Mouse (Mus musculus): ENCODE measurements around the gene Sec1. TPM values are rescaled to one million over a fixed set of nuclear protein-coding genes. Genes with fewer than 3 reads are reported as not detected.

Gene Sec1
- polyA plus RNA-seq, 1 experiment from 2014 or later, result 0.43 TPM

DNA sequence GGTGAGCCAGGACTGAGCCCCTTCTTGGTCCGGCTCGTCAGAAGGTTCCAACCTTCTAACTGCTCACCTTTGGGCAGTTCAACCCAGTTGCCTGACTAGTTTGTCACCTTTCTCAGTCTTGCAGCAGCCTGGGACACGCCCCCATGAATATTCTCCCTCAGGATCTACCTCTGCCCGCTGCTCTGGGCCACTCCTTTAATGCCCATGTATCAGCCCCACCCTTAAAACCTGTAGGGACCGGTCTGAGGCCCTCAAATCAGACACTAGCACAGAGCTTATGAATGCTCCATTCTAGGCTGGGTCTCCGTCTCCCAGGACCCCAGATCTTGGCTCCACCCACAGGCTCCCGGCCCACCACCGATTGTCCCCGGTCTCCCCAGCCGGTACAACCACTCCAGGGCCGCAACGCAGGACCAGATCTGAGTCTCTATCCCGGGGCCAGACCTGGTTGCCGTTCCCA, 20.5 kb upstream of the Sec1 start:
- Histone ChIP-seq H3K27ac (ENCODE audit: low read depth, low read length) (peak overlapping the region; percentile 70), H3K4me1 (ENCODE audit: control insufficient read depth, insufficient read depth, low read depth, low read length) (peaks cover 44% of the 10 kb centered on the region), H3K4me2 (ENCODE audit: low read length) (peak overlapping the region; percentile 85), H3K4me3 (ENCODE audit: low read length) (peak overlapping the region; percentile 79), H3K9ac (ENCODE audit: low read depth, low read length) (peak overlapping the region; percentile 85), H3K36me3 (ENCODE audit: control insufficient read depth, insufficient read depth, low read length) (peaks cover 32% of the 10 kb centered on the region), H3K9me3 (ENCODE audit: control insufficient read depth, low read length) (no peaks in the 10 kb centered on the region), H3K27me3 (replicated peaks; ENCODE audit: control insufficient read depth, insufficient read depth, low read length) (no peaks in the 10 kb centered on the region)
- no peak for ATAC-seq
- WGBS, result 10% methylated on average over 14 of the region's 14 CpGs

DNA sequence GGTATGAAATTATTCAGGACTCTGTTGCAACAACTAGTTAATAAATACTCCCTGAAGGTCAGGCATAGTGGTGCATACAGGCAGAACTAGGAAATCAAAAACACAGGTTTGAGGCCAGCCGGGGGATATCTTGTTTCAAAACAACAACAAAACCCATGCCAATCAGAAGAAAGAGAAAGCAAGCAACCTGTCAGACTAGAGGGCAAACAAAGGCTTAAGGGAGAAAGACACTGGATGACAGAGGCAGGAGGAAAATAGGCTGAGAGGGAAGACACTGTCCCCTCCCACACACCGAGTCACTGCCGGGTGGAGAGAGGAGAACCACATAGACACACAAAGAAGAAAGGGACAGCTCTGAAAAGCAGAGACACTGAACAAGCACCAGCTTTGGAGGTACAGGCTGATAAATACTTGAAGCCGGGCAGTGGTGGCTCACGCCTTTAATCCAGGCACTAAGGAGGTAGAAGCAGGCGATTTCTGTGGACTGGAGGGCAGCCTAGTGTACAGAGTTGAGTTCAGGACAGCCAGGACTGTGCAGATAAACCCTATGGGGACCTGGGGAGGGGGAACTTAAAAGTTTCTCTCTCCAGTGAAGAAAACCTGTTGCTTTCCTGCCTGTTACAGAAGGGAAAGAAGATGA, 19.8 kb upstream of the Sec1 start:
- Histone ChIP-seq H3K4me2 (ENCODE audit: low read length) (peak overlapping the region; percentile 85), H3K36me3 (ENCODE audit: control insufficient read depth, insufficient read depth, low read length) (peaks cover 30% of the 10 kb centered on the region), H3K9me3 (ENCODE audit: control insufficient read depth, low read length) (no peaks in the 10 kb centered on the region), H3K27ac (ENCODE audit: low read depth, low read length) (no peak overlapping the region), H3K9ac (ENCODE audit: low read depth, low read length) (peak overlapping the region; percentile 23; the same call in 1 of the 2 replicates), H3K27me3 (replicated peaks; ENCODE audit: control insufficient read depth, insufficient read depth, low read length) (no peaks in the 10 kb centered on the region), H3K4me1 (ENCODE audit: control insufficient read depth, insufficient read depth, low read depth, low read length) (peaks cover 44% of the 10 kb centered on the region), H3K4me3 (ENCODE audit: low read length) (peak overlapping the region; percentile 79)
- ATAC-seq, result no peak
- WGBS, result 87% methylated on average over 6 of the region's 6 CpGs

DNA sequence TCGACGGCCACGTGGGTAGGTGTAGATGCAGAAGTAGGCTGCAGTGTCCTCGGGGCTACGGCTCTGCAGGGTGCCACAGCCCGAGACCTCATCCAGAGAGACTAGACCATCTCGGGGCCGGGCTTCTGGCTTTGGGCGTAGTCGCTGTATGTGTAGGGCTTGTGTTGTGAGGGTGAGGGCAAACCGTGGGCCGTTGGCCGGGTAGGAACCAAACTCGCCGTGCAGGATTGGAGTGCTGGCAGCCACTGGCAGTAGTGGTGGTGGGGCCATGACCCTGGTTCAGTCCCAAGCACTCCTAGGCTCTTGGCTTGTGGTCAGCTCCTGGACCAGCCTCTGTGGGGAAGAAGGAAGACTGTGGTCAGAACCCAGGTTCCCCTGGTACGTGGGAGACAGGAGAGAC, 19.2 kb upstream of the Sec1 start:
- Histone ChIP-seq H3K36me3 (ENCODE audit: control insufficient read depth, insufficient read depth, low read length) (peaks cover 30% of the 10 kb centered on the region), H3K4me3 (ENCODE audit: low read length) (no peak overlapping the region), H3K4me2 (ENCODE audit: low read length) (no peak overlapping the region), H3K9me3 (ENCODE audit: control insufficient read depth, low read length) (no peaks in the 10 kb centered on the region), H3K27ac (ENCODE audit: low read depth, low read length) (no peak overlapping the region), H3K27me3 (replicated peaks; ENCODE audit: control insufficient read depth, insufficient read depth, low read length) (no peaks in the 10 kb centered on the region), H3K9ac (ENCODE audit: low read depth, low read length) (no peak overlapping the region), H3K4me1 (ENCODE audit: control insufficient read depth, insufficient read depth, low read depth, low read length) (peaks cover 45% of the 10 kb centered on the region)
- WGBS, result 95% methylated on average over 16 of the region's 16 CpGs
- no peak for ATAC-seq

DNA sequence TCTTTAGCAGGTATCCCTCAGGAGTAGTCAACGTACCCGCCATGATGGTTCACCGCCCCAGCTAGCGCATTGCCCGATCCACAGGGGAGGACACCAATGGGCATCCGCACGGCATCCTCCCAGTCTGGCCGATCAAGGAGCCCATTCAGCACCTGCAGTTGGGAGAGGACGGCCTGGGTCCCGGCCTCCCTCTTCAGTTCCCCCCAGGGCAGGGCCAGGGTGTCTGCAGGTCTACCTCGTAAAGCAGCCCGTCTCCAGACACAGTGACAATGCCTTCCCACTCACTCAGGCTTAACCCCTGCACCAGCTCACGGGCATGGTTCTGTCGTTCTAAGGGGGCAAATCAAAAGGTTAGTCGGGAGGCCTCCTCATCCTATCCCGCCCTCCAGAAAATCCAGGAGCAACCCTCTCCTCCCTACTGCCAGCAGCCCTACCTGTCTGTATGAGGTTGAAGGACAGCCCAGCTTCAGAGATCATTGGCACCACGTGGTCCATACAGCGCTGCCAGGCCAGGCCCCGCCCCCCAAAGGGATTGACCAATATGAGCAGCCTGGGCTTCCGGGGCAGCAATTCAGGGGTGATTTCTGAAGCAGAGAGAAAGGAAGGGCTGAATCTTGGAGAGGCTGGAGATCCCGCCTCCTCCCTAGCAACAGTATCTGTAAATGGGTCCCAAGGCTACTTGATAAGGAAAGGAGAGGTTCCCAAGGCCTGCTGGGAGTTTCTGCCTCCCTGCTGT, 18.0 kb upstream of the Sec1 start:
- no peaks in the 10 kb centered on the region for H3K9me3 ChIP-seq (ENCODE audit: control insufficient read depth, low read length)
- peaks cover 30% of the 10 kb centered on the region for H3K36me3 ChIP-seq (ENCODE audit: control insufficient read depth, insufficient read depth, low read length)
- no peak overlapping the region for H3K4me2 ChIP-seq (ENCODE audit: low read length)
- no peak for ATAC-seq
- no peak overlapping the region for H3K4me3 ChIP-seq (ENCODE audit: low read length)
- H3K9ac ChIP-seq (ENCODE audit: low read depth, low read length), result no peak overlapping the region
- 88% methylated on average over 21 of the region's 21 CpGs for whole genome bisulfite sequencing
- H3K4me1 ChIP-seq (ENCODE audit: control insufficient read depth, insufficient read depth, low read depth, low read length), result peaks cover 57% of the 10 kb centered on the region
- H3K27ac ChIP-seq (ENCODE audit: low read depth, low read length), result no peak overlapping the region
- no peaks in the 10 kb centered on the region for H3K27me3 ChIP-seq (replicated peaks; ENCODE audit: control insufficient read depth, insufficient read depth, low read length)

DNA sequence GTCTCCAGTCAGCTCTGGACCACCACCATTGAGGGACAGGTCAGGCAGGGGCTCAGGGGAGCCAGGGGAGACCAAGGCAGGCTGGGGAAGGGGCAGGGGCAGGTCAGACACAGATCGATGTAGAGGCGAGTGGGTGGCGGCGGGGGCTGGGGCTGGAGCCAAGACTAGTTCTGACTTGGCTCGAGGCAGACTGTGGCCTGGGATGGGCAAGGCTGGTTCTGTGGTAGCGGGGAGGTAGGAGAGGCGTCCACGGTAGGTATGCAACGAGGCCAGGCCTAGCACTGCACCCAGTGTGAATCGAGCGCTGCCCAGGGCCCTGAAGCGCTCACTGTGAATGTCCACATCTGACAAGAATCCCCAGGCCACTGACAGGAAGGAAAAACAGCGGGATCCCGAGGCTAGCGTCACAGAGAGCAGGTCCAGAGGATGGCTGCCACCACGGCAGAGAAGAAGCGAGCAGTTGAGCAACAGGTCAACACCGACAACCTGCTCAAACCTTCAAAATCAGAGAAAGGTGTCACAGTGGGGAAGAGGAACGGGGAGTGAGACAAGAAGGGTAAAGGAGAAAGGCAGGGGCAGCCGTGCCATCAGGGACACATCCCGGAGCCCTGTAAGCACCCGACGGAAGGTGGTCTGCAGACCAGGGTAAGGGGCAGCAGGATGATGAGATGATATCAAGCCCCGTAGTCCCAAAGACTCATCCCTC, 17.3 kb upstream of the Sec1 start:
- H3K27me3 ChIP-seq (replicated peaks; ENCODE audit: control insufficient read depth, insufficient read depth, low read length), result no peaks in the 10 kb centered on the region
- no peaks in the 10 kb centered on the region for H3K9me3 ChIP-seq (ENCODE audit: control insufficient read depth, low read length)
- peaks cover 30% of the 10 kb centered on the region for H3K36me3 ChIP-seq (ENCODE audit: control insufficient read depth, insufficient read depth, low read length)
- H3K27ac ChIP-seq (ENCODE audit: low read depth, low read length), result no peak overlapping the region
- peaks cover 57% of the 10 kb centered on the region for H3K4me1 ChIP-seq (ENCODE audit: control insufficient read depth, insufficient read depth, low read depth, low read length)
- no peak overlapping the region for H3K9ac ChIP-seq (ENCODE audit: low read depth, low read length)
- ATAC-seq, result no peak
- WGBS, result 91% methylated on average over 24 of the region's 24 CpGs
- no peak overlapping the region for H3K4me2 ChIP-seq (ENCODE audit: low read length)
- H3K4me3 ChIP-seq (ENCODE audit: low read length), result no peak overlapping the region

DNA sequence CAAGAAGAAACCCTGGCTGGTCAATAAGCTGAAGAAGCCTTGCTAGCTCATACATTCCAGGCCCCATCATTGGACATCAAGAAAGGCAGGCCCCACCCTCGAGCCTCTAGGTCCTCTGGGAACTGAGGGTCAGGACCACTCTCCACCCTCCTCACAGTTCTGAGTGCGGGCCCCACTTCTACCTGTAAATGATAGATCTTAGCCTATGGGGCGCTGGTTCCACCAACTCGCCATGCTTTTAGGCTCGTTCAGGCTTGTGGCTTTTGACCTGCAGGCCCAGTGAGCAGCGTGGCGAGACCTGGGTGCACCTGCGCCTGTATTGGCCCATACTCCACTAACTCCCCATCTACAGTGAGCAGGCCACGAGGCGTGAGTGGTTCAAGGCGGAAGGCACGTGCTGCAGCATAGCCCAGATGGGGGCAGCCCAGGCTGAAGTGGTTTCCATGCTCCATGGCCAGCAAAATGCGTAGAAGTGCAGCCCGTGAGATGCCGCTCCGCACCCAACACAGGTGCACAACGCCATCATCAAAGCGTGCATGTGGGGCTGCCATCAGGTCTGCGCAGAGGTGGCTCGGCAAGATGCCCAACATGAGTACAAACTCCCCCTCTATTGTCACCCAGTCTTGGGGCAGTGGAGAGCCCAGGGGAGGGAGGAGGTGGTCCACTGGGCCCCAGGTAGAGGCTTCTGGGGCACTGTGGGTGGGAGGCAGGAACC, 16.4 kb upstream of the Sec1 start:
- Histone ChIP-seq H3K9ac (ENCODE audit: low read depth, low read length) (no peak overlapping the region), H3K4me1 (ENCODE audit: control insufficient read depth, insufficient read depth, low read depth, low read length) (peaks cover 57% of the 10 kb centered on the region), H3K9me3 (ENCODE audit: control insufficient read depth, low read length) (no peaks in the 10 kb centered on the region), H3K27ac (ENCODE audit: low read depth, low read length) (no peak overlapping the region), H3K36me3 (ENCODE audit: control insufficient read depth, insufficient read depth, low read length) (peaks cover 30% of the 10 kb centered on the region), H3K4me2 (ENCODE audit: low read length) (no peak overlapping the region), H3K4me3 (ENCODE audit: low read length) (no peak overlapping the region), H3K27me3 (replicated peaks; ENCODE audit: control insufficient read depth, insufficient read depth, low read length) (no peaks in the 10 kb centered on the region)
- WGBS, result 93% methylated on average over 20 of the region's 20 CpGs
- no peak for ATAC-seq

DNA sequence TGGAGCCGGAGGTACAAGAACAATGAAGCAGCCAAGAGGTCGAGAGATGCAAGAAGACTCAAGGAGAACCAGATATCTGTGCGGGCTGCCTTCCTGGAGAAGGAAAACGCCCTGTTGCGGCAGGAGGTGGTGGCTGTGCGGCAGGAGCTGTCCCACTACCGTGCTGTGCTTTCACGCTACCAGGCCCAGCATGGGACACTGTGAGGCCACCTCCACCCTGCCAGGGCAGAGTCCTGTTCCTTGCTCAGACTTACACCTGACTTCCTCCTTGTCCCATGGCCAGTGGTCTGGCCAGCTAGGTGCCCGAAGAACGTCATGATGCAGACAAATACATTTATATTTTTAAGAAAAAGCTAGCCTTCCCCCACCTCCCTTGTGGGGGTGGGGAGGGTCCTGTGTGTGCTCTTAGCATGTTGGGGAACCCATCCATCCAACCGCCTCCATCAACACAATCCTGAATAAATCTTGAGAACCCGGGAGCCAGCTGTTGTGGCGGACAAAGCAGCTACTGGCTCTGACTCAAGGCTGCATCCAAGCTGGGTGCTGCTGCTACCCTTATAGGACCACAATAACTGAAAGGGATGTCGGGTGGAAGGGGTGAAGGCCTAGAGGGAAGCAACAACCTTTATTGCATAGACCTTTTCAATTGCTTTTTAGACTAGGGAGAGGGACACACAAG, 15.6 kb upstream of the Sec1 start:
- no peaks in the 10 kb centered on the region for H3K9me3 ChIP-seq (ENCODE audit: control insufficient read depth, low read length)
- WGBS, result 62% methylated on average over 14 of the region's 14 CpGs
- H3K36me3 ChIP-seq (ENCODE audit: control insufficient read depth, insufficient read depth, low read length), result peaks cover 30% of the 10 kb centered on the region
- H3K4me1 ChIP-seq (ENCODE audit: control insufficient read depth, insufficient read depth, low read depth, low read length), result peaks cover 59% of the 10 kb centered on the region
- H3K27ac ChIP-seq (ENCODE audit: low read depth, low read length), result peak overlapping the region; percentile 54; the same call in 1 of the 2 replicates
- no peak overlapping the region for H3K4me3 ChIP-seq (ENCODE audit: low read length)
- no peak for ATAC-seq
- no peaks in the 10 kb centered on the region for H3K27me3 ChIP-seq (replicated peaks; ENCODE audit: control insufficient read depth, insufficient read depth, low read length)
- H3K9ac ChIP-seq (ENCODE audit: low read depth, low read length), result 0 out of 2 replicates have a peak overlapping the region, but pooled peaks have one; percentile 13
- H3K4me2 ChIP-seq (ENCODE audit: low read length), result no peak overlapping the region

DNA sequence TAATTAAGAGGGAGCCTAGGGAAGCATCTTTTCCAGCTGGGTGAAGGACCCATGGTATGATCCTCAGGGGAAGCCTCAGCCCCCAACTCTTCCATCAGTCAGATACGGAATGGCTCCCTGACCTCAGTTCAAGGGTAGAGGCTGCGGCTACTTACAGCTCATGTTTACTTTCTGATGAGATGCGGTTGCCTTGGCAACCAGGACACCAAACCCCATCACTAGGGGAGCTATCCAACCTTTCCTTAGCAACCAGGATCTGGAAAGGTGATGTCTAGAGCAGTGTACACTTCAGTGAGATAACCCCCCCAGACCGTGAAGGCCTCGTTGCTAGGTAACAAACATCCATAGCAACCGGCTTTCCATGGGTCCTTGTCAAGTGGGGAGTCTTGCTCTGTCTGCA, 14.8 kb upstream of the Sec1 start:
- 23% methylated on average over 6 of the region's 6 CpGs for WGBS
- Histone ChIP-seq H3K9ac (ENCODE audit: low read depth, low read length) (no peak overlapping the region), H3K36me3 (ENCODE audit: control insufficient read depth, insufficient read depth, low read length) (peaks cover 30% of the 10 kb centered on the region), H3K27me3 (replicated peaks; ENCODE audit: control insufficient read depth, insufficient read depth, low read length) (no peaks in the 10 kb centered on the region), H3K4me1 (ENCODE audit: control insufficient read depth, insufficient read depth, low read depth, low read length) (peaks cover 53% of the 10 kb centered on the region), H3K4me2 (ENCODE audit: low read length) (peak overlapping the region; percentile 20; the same call in 1 of the 2 replicates), H3K9me3 (ENCODE audit: control insufficient read depth, low read length) (no peaks in the 10 kb centered on the region), H3K4me3 (ENCODE audit: low read length) (no peak overlapping the region), H3K27ac (ENCODE audit: low read depth, low read length) (no peak overlapping the region)
- peak; percentile 9; the same call in 1 of the 2 replicates for ATAC-seq
